Mouse (Mus musculus) spleen, adult 2 months (tissue): Measurements from ENCODE around the gene Numbl.

Experiments used
- CTCF ChIP-seq: fragments of 200-500 bp; IDR thresholded peaks from 2 replicates; pipeline ENCODE4 v1.5.1; 2011; ENCODE audit warnings: mild to moderate bottlenecking, inconsistent platforms; ENCODE audit not compliant: insufficient read depth, insufficient read length, insufficient replicate concordance; ENCODE audit errors: extremely low read depth
- POLR2A ChIP-seq: fragments of 200-500 bp; IDR thresholded peaks from 2 replicates; pipeline ENCODE4 v1.6.1; 2011; ENCODE audit warnings: low read depth, low read length, inconsistent platforms

DNA sequence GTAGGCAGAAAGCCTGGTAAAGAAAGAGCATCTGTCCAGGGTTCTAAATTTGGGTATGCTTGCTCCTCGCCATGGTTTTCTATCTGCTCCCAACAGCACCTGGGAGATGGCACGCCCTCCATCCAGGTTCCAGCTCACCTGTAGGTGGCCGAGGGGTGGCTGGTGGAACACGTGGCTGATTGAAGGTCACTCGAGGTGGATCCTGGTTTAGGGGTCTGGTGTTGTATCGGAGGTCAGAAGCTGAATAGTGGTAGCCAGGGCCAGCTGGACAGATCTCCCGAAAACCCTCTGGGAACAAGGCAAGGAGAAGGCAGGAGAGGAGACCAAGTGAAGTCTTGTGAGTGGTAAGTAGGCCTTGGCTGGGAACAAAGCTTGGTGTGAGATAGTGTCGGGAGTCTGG is 69.3 kb downstream of the Numbl start:
- TF ChIP-seq POLR2A (no peak), CTCF (no peak)
